Mouse (Mus musculus) embryo, embryonic 11.5 days (tissue): ENCODE measurements at regions not wholly inside any gene's neighbourhood (a gene's known extent, or its start where the extent isn't known, plus 50 kb on each side); places are given as distances from the start of the nearest gene placed in this dataset.

ENCODE experiments used
- DNase-seq: peaks from one replicate; pipeline ENCODE4 v3.0.0-alpha.2; 2012; ENCODE audit warnings: low read depth, low spot score

GRCm38 (mm10) chr15:11572063-11572462 is 172.6 kb upstream of the Tars start:
- no peak for DNase-seq

DNA sequence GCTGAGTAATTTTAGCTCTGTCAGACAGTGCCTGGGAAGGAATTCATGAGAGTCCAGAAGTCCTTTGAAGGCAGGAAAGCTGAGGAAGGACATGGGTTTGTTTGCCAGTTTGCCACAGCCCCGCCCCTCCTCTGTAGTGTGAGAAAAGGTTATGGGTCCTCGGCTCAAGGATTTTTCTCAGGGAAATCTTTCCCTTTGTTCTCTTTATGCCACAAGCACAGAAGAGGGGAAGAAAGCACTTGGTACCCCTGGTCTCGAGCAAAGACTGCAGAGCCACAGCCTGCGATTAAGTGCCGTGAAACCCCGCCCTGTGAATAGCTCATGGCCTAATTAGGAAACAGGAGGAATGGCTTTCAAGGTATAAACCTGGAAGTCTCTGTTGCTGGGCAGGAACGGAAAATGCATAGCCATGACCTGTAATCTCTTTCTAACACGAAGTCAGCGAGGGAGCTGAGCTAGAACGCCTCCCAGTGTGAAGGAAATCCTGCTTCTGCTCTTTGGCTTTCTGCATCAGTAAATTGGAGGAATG is 166.1 kb upstream of the Tars start:
- DNase-seq: no peak

DNA sequence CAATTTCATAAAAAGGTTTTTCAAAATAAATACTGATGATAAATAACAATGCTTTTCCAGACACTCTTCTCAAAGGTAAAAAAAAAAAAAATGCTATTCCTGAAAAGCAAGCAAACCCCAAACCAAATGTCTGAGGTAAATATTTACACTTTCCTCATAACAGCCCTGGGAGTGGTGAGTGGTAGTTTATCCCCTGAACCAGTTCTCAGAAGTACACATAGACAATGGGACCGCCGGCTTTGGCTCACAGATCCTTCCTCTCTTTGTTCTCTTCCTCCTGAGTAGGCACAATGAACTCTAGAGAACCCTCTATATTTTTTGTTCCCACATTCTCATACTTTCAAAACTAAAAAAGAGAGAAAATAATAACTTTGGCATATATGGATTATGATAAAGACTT is 153.1 kb upstream of the Tars start:
- DNase-seq: no peak

DNA sequence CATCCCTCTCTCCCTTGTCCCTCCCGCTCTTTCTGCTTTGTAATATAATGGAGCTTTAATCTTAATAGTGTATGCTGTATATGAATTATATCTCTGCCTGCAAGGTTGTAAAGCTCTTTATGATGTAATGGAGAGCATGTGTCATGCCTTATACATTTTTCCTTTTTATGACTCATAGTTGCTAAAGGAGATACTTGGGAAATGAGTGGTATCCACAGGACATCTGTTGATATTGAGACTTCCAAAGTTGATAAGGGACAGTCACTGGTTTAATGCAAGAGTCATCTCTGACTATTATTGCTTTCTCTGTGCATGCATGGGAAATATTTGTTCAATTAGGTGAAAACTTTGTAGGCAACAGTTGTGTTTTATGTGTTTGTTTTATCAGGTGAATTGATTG is 152.6 kb upstream of the Tars start:
- no peak for DNase-seq

DNA sequence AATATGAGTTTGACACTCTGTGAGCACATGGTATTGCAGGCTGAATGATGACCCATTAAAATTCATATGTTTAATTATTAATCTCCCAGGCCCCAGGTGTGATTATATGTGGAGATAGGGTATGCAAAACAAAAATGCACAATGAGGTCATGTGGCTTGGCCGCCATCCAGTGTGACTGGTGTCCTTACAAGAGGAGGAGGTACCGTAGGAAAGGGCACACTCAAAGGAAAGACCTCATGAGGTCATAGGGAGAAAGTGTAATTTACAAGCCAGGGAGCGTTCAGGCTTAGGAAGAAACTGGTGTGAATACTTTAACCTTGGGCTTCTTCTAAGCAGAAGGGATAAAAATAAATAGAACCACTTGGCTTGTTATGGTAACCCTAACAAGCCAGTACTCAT is 140.0 kb upstream of the Tars start:
- no peak for DNase-seq

GRCm38 (mm10) chr15:11536076-11536620 is 136.7 kb upstream of the Tars start:
- no peak for DNase-seq

DNA sequence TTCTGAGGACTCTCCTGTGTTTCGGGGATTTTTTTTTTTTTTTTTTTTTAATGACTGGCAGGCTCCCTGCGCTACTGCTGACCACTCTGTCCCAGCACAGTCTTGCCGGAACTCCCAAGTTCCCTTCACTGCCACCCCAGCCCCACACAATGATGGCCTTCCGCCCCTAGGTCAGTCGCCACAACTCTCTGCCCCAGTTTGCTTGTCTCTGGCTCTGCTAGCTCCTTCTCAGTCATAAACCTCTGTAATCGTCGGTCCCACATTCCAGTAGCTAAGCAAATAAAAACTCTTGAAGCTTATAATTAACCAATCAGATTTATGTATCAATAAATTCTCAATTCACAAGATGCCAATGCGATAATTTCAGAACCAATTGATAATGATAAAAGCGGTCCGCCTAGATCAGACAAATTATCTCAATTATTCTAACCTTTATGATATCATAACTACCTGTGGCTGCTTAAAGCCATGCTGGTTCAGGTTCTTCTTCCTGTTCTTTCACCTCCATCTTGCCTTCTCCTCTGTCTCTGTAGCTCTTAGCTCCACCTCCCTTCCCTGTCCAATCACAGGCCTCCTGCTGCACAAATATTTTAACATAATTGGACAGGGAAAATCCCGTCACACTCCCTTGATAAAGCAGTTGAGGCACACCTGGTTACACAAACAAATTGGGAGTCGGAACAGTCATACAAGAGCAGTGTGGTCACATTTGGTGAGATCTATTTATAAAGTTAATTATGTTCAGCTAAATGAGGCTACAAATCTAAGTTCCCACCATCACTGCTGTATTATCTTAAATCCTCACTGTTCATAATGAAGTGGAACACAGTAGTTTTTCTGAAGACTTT is 135.2 kb upstream of the Tars start:
- no peak for DNase-seq

GRCm38 (mm10) chr15:11533616-11534015 is 134.2 kb upstream of the Tars start:
- DNase-seq: no peak

DNA sequence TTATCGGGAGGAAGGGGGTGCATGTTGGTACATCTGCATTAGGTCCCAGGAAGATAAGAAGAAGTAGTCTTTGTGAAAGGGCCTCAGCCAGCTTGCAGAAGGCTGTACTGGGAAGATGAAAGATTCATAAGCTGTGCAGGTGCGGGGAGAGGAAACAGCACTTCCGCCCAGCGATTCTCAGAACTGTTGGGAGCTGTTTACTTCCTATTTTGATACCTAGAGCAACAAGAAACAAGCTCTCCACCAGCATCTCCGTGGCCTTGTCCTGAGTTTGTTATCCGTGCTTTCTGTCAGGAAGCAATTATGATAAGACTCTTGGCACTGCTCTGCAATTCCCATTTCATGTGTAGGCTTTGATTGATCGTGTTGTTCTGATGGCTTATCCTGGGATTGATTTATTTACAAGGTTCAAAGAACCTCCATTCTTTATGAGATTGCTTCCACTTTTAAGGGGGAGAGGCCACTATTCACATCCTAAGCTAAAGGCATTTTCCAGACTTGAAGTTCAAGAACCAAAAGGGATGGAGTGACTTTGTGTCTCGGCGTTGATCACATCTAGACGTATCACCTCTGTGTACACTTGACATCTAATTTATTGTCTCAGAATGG is 133.6 kb upstream of the Tars start:
- no peak for DNase-seq

DNA sequence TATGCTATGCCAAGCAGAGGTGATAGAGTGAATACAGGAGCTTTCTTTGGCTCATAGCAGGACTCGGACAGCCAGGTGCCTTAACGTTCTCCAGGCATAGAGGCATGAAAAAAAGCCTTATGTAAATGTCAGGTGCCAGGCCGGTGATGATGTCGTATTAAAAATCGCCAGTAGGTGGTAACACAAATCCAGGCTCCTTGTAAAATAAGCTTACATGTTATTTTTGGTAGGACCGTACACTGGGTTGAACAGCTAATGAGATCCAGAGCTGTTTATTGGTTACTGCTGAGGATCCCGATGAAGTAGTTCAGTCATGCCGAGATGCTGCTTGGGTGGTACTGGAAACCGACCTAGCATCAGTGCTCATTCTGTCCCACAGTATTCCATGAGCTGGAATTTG is 133.1 kb upstream of the Tars start:
- DNase-seq: no peak

GRCm38 (mm10) chr15:11529819-11530810 is 130.7 kb upstream of the Tars start:
- DNase-seq: no peak

DNA sequence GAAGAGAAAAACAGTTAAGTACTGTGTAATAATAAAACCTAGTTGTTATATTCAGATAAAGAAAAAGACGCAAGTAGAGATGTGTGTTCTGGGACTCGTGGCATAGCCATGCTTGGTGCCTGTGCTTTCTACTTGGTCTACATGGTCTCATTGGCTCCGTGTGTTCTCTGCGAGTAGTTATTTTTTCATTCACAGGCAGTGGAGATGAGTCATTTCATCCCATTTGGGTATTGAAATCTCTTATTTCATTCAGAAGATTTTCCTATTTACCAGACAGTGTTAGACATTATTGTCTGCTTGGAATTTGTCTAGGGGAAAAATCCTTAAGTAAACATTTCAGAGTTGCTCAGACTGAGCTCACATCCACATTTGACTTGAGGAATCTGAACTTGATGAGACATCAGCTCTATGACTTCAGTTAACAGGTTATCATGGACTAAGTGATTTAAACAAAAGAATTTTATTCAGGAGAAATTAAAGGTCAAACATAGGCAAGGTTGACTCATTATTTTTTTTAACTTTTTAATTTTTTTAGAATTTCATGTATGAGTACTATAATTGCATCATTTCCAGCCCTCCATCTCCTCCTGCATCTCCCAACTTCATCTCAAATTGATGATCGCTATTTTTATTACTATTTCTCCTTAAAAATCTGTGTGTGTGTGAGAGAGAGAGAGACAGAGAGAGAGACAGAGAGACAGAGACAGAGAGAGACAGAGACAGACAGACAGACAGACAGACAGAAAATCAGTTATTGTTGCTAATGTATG is 125.1 kb upstream of the Tars start:
- DNase-seq: no peak

DNA sequence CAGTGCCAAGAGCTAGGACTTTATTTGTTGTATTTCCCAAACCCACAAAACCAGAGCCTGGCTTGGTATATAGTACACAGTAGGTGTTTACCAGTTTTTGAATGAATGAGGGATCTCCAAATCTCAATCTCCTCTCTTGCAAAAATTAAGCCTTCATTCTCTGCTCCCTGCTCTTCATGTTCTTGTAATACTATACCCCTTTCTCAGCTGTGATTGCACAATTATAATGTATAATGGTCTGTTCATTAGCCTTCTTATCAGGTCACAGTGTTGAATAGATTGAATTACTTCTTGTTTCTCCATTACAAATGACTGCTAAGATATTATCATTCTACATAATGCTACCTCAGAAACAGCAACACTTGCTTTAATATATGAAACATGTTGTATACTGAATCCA is 119.1 kb upstream of the Tars start:
- DNase-seq: no peak

DNA sequence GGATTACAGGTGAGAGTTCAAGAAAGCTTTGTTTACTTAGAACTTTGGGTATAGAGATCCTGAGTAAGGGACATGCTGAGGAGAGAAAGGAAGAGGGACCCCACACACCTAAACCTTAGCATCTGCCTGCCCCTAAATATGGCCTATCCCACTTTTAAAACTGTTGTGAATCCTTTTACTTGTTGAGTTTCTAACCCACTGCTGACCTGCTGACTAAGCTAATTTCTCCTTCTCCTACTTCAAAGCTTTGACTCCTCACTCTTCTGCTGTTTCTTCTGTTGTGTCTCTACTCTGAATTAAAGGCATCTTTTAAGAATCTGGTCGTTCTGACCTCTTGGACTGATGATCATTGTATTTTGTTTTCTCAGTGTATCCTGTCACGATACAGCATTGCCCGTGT is 118.4 kb upstream of the Tars start:
- DNase-seq: no peak

DNA sequence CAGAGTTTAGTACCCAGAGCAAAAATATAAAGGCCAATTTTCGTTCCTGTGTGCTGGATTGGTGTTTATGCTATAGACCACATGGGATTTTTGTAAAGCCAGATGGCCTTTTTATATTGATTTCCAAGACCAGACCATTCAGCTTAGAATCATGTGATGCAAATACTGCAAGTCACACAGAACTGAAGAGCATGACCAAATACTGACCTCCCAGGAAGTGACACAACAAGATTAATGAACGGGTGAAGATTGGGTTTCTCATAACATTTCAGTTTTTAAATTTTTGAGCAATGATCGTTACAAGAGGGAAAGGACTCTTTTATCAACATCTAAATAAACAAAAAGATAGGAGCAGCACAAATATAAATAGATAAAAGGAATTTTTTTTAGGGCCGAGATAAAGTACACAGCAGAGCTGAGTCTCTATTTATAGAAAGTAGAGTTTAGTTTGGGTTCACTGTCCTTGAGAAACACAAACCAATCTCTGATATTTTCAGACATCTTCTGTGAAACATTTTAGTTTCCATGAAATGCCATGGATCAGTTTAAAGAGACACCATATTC is 105.7 kb upstream of the Tars start:
- no peak for DNase-seq

DNA sequence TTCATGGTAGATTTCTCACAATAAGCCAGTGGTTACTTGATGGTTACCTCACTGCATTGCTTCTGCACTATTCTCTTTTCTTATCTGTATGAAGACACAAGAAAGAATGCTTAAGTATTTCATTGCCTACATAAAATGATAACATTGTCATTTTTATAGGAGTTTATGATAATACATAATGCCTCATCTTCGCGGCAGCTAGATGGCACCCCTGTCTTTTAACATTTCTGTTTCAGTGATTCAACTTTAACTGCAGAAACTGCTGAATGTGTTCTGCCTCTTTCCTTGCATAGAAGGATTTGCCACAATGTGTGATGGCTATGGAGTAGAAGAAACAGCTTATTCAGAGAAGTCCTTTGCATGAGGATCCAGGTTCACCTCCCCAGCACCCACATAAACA is 97.0 kb upstream of the Tars start:
- DNase-seq: no peak

GRCm38 (mm10) chr15:11489116-11489515 is 89.7 kb upstream of the Tars start:
- no peak for DNase-seq

GRCm38 (mm10) chr15:11487268-11487783 is 87.9 kb upstream of the Tars start:
- DNase-seq: no peak

DNA sequence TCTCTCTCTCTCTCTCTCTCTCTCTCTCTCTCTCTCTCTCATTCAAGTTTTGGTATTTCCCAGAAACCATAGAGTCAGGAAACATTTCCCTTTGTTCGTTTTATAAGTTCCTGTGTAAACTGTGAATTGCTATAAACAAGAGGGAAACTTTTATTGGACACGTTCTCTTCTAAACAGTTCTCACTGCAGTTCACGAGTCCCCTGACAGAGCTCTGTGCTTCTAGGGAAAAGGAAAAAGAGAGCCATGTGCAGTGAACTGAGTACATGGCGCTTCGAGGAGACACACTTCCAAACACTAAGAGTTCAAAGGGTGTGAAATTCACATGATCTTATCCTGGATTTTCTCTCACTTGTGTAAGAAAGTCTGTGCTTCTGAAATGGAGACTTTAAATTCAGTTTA is 84.5 kb upstream of the Tars start:
- no peak for DNase-seq
